Mouse (Mus musculus) urinary bladder, postnatal 25 days (tissue): ENCODE results near the gene Nprl2.

ENCODE experiments used
- DNase-seq: peaks from one replicate; pipeline ENCODE4 v3.0.0; 2022; ENCODE audit warnings: low spot score

Gene Nprl2

GRCm38 (mm10) chr9:107534408-107535202 is 7.4 kb upstream of the Nprl2 start:
- DNase-seq = peak; percentile 39

- DNase-seq = no peak
Observed at GRCm38 (mm10) chr9:107538231-107538630, 3.8 kb upstream of the Nprl2 start.

GRCm38 (mm10) chr9:107538711-107539110 is 3.3 kb upstream of the Nprl2 start:
- no peak for DNase-seq

- DNase-seq = no peak
Observed at GRCm38 (mm10) chr9:107539940-107540339, 2.1 kb upstream of the Nprl2 start.

GRCm38 (mm10) chr9:107540420-107540819 is 1.6 kb upstream of the Nprl2 start:
- DNase-seq = no peak

- no peak for DNase-seq
Observed at GRCm38 (mm10) chr9:107541005-107541404, 1.0 kb upstream of the Nprl2 start.

- DNase-seq = no peak
Observed at GRCm38 (mm10) chr9:107542352-107542686, 293 bp downstream of the Nprl2 start.

GRCm38 (mm10) chr9:107542721-107543120 is 695 bp downstream of the Nprl2 start:
- no peak for DNase-seq

GRCm38 (mm10) chr9:107543299-107543698 is 1.3 kb downstream of the Nprl2 start:
- DNase-seq = no peak

- DNase-seq = no peak
Observed at GRCm38 (mm10) chr9:107544196-107544700, 2.2 kb downstream of the Nprl2 start.

GRCm38 (mm10) chr9:107544729-107545128 is 2.7 kb downstream of the Nprl2 start:
- DNase-seq = no peak

GRCm38 (mm10) chr9:107545199-107545598 is 3.2 kb downstream of the Nprl2 start:
- no peak for DNase-seq

GRCm38 (mm10) chr9:107545602-107546001 is 3.6 kb downstream of the Nprl2 start:
- peak; percentile 75 for DNase-seq

GRCm38 (mm10) chr9:107547026-107547425 is 5.0 kb downstream of the Nprl2 start, which contains the start of gene Zmynd10:
Gene Zmynd10 (plus strand): TSS chr9:107547298.
- peak; percentile 73 for DNase-seq

GRCm38 (mm10) chr9:107547957-107548356 is 5.9 kb downstream of the Nprl2 start:
- no peak for DNase-seq

- DNase-seq = no peak
Observed at GRCm38 (mm10) chr9:107548820-107549219, 6.8 kb downstream of the Nprl2 start.

GRCm38 (mm10) chr9:107549297-107550074 is 7.5 kb downstream of the Nprl2 start:
- DNase-seq = no peak

- DNase-seq = no peak
Observed at GRCm38 (mm10) chr9:107550491-107551116, 8.6 kb downstream of the Nprl2 start.

- no peak for DNase-seq
Observed at GRCm38 (mm10) chr9:107551117-107551889, 9.3 kb downstream of the Nprl2 start, which contains the start of gene Rassf1. Gene Rassf1 (plus strand): TSS chr9:107551555.

GRCm38 (mm10) chr9:107551890-107552355 is 9.9 kb downstream of the Nprl2 start:
- DNase-seq = no peak

- DNase-seq = no peak
Observed at GRCm38 (mm10) chr9:107552690-107553393, 10.8 kb downstream of the Nprl2 start.
